Mouse (Mus musculus): ENCODE results near the gene Flywch2. TPM values are rescaled to one million over a fixed set of nuclear protein-coding genes. Genes with fewer than 3 reads are reported as not detected.

Flywch2 gene
- polyA plus RNA-seq, 1 experiment: 0.27 TPM

- H3K79me2 ChIP-seq (ENCODE audit: control insufficient read depth, insufficient read depth): no peaks in the 10 kb centered on the region
- H3ac ChIP-seq (ENCODE audit: control insufficient read depth, insufficient read length, low read depth): no peak overlapping the region
- peaks cover 21% of the 10 kb centered on the region for H3K27me3 ChIP-seq (ENCODE audit: control insufficient read depth, insufficient read depth, insufficient read length)
- H3K79me3 ChIP-seq (ENCODE audit: low read depth): no peaks in the 10 kb centered on the region
- peaks cover 3% of the 10 kb centered on the region for H3K36me3 ChIP-seq (ENCODE audit: control insufficient read depth, insufficient read depth)
- no peak for TF ChIP-seq CTCF (IDR thresholded peaks at IDR 0.05; ENCODE audit: control insufficient read depth, insufficient read depth, insufficient read length)
- no peak for TF ChIP-seq FOSL1 (IDR thresholded peaks at IDR 0.05; ENCODE audit: insufficient read depth, low read length, poor library complexity, severe bottlenecking)
- TF ChIP-seq MYOG (IDR thresholded peaks at IDR 0.05; ENCODE audit: control insufficient read depth, extremely low read depth, insufficient read length): no peak
- no peak for TF ChIP-seq MAX (IDR thresholded peaks at IDR 0.05)
- no peak for TF ChIP-seq MYOD1 (IDR thresholded peaks at IDR 0.05; ENCODE audit: control insufficient read depth, insufficient read length, low read depth)
- no peak for TF ChIP-seq CEBPB (IDR thresholded peaks at IDR 0.05; ENCODE audit: low read depth)
- TF ChIP-seq USF1 (IDR thresholded peaks at IDR 0.05; ENCODE audit: low read depth): no peak
- no peak overlapping the region for H3K4me3 ChIP-seq (ENCODE audit: insufficient read depth, poor library complexity, severe bottlenecking)
Measured at GRCm38 (mm10) chr17:23748026-23748425, 37.9 kb downstream of the Flywch2 start.

GRCm38 (mm10) chr17:23747471-23747870 is 38.4 kb downstream of the Flywch2 start:
- Histone ChIP-seq H3K36me3 (ENCODE audit: control insufficient read depth, insufficient read depth) (no peaks in the 10 kb centered on the region), H3ac (ENCODE audit: control insufficient read depth, insufficient read length, low read depth) (no peak overlapping the region), H3K79me2 (ENCODE audit: control insufficient read depth, insufficient read depth) (no peaks in the 10 kb centered on the region), H3K27me3 (ENCODE audit: control insufficient read depth, insufficient read depth, insufficient read length) (peaks cover 27% of the 10 kb centered on the region), H3K4me3 (ENCODE audit: insufficient read depth, poor library complexity, severe bottlenecking) (no peak overlapping the region), H3K79me3 (ENCODE audit: low read depth) (no peaks in the 10 kb centered on the region)
- TF ChIP-seq CEBPB (IDR thresholded peaks at IDR 0.05; ENCODE audit: low read depth): no peak
- no peak for TF ChIP-seq CTCF (IDR thresholded peaks at IDR 0.05; ENCODE audit: control insufficient read depth, insufficient read depth, insufficient read length)
- no peak for TF ChIP-seq MYOD1 (IDR thresholded peaks at IDR 0.05; ENCODE audit: control insufficient read depth, insufficient read length, low read depth)
- no peak for TF ChIP-seq FOSL1 (IDR thresholded peaks at IDR 0.05; ENCODE audit: insufficient read depth, low read length, poor library complexity, severe bottlenecking)
- no peak for TF ChIP-seq MYOG (IDR thresholded peaks at IDR 0.05; ENCODE audit: control insufficient read depth, extremely low read depth, insufficient read length)
- TF ChIP-seq USF1 (IDR thresholded peaks at IDR 0.05; ENCODE audit: low read depth): no peak
- TF ChIP-seq MAX (IDR thresholded peaks at IDR 0.05): no peak

GRCm38 (mm10) chr17:23746767-23747166 is 39.1 kb downstream of the Flywch2 start:
- Histone ChIP-seq H3K36me3 (ENCODE audit: control insufficient read depth, insufficient read depth) (no peaks in the 10 kb centered on the region), H3K79me2 (ENCODE audit: control insufficient read depth, insufficient read depth) (no peaks in the 10 kb centered on the region), H3ac (ENCODE audit: control insufficient read depth, insufficient read length, low read depth) (no peak overlapping the region), H3K79me3 (ENCODE audit: low read depth) (no peaks in the 10 kb centered on the region), H3K27me3 (ENCODE audit: control insufficient read depth, insufficient read depth, insufficient read length) (peaks cover 34% of the 10 kb centered on the region), H3K4me3 (ENCODE audit: insufficient read depth, poor library complexity, severe bottlenecking) (no peak overlapping the region)
- TF ChIP-seq MAX (IDR thresholded peaks at IDR 0.05) (no peak), MYOG (IDR thresholded peaks at IDR 0.05; ENCODE audit: control insufficient read depth, extremely low read depth, insufficient read length) (no peak), CTCF (IDR thresholded peaks at IDR 0.05; ENCODE audit: control insufficient read depth, insufficient read depth, insufficient read length) (no peak), CEBPB (IDR thresholded peaks at IDR 0.05; ENCODE audit: low read depth) (no peak), USF1 (IDR thresholded peaks at IDR 0.05; ENCODE audit: low read depth) (no peak), MYOD1 (IDR thresholded peaks at IDR 0.05; ENCODE audit: control insufficient read depth, insufficient read length, low read depth) (no peak)

- H3K36me3 ChIP-seq (ENCODE audit: control insufficient read depth, insufficient read depth): no peaks in the 10 kb centered on the region
- H3K4me3 ChIP-seq (ENCODE audit: insufficient read depth, poor library complexity, severe bottlenecking): no peak overlapping the region
- H3ac ChIP-seq (ENCODE audit: control insufficient read depth, insufficient read length, low read depth): no peak overlapping the region
- TF ChIP-seq MYOG (IDR thresholded peaks at IDR 0.05; ENCODE audit: control insufficient read depth, extremely low read depth, insufficient read length) (no peak), USF1 (IDR thresholded peaks at IDR 0.05; ENCODE audit: low read depth) (no peak), CTCF (IDR thresholded peaks at IDR 0.05; ENCODE audit: control insufficient read depth, insufficient read depth, insufficient read length) (no peak), CEBPB (IDR thresholded peaks at IDR 0.05; ENCODE audit: low read depth) (no peak), MYOD1 (IDR thresholded peaks at IDR 0.05; ENCODE audit: control insufficient read depth, insufficient read length, low read depth) (no peak), FOSL1 (IDR thresholded peaks at IDR 0.05; ENCODE audit: insufficient read depth, low read length, poor library complexity, severe bottlenecking) (no peak), MAX (IDR thresholded peaks at IDR 0.05) (no peak)
- H3K27me3 ChIP-seq (ENCODE audit: control insufficient read depth, insufficient read depth, insufficient read length): peaks cover 36% of the 10 kb centered on the region
- no peaks in the 10 kb centered on the region for H3K79me3 ChIP-seq (ENCODE audit: low read depth)
- H3K79me2 ChIP-seq (ENCODE audit: control insufficient read depth, insufficient read depth): no peaks in the 10 kb centered on the region
Measured at GRCm38 (mm10) chr17:23746311-23746710, 39.6 kb downstream of the Flywch2 start.

- no peaks in the 10 kb centered on the region for H3K79me2 ChIP-seq (ENCODE audit: control insufficient read depth, insufficient read depth)
- peaks cover 36% of the 10 kb centered on the region for H3K27me3 ChIP-seq (ENCODE audit: control insufficient read depth, insufficient read depth, insufficient read length)
- no peaks in the 10 kb centered on the region for H3K79me3 ChIP-seq (ENCODE audit: low read depth)
- no peak within 1 kb of the TSS for H3K4me3 ChIP-seq (ENCODE audit: insufficient read depth, poor library complexity, severe bottlenecking)
- TF ChIP-seq USF1 (IDR thresholded peaks at IDR 0.05; ENCODE audit: low read depth): no peak
- TF ChIP-seq MYOD1 (IDR thresholded peaks at IDR 0.05; ENCODE audit: control insufficient read depth, insufficient read length, low read depth): no peak
- no peak for TF ChIP-seq MAX (IDR thresholded peaks at IDR 0.05)
- TF ChIP-seq MYOG (IDR thresholded peaks at IDR 0.05; ENCODE audit: control insufficient read depth, extremely low read depth, insufficient read length): no peak
- no peak for TF ChIP-seq CEBPB (IDR thresholded peaks at IDR 0.05; ENCODE audit: low read depth)
- no peak for TF ChIP-seq FOSL1 (IDR thresholded peaks at IDR 0.05; ENCODE audit: insufficient read depth, low read length, poor library complexity, severe bottlenecking)
- no peaks in the 10 kb centered on the region for H3K36me3 ChIP-seq (ENCODE audit: control insufficient read depth, insufficient read depth)
- no peak within 1 kb of the TSS for H3ac ChIP-seq (ENCODE audit: control insufficient read depth, insufficient read length, low read depth)
Measured at GRCm38 (mm10) chr17:23745301-23746251, 40.3 kb downstream of the Flywch2 start, which contains the start of gene Kremen2. Gene Kremen2, minus strand, starts transcription at chr17:23745833.
